Mouse (Mus musculus) stomach, adult 2 months (tissue): Measurements from ENCODE around the gene Btbd35f20. TPM values are rescaled to one million over a fixed set of nuclear protein-coding genes. Genes with fewer than 3 reads are reported as not detected.

Source experiments
- polyA plus RNA-seq: library from polyadenylated mRNA; depleted of rRNA; stranded (reverse); fragments of >200 nt; gene quantifications from 2 replicates; pipeline ENCODE4 v1.2.3, GENCODE M21; 2012; rRNA removed

Gene Btbd35f20
- not detected in 2 replicates for polyA plus RNA-seq

DNA sequence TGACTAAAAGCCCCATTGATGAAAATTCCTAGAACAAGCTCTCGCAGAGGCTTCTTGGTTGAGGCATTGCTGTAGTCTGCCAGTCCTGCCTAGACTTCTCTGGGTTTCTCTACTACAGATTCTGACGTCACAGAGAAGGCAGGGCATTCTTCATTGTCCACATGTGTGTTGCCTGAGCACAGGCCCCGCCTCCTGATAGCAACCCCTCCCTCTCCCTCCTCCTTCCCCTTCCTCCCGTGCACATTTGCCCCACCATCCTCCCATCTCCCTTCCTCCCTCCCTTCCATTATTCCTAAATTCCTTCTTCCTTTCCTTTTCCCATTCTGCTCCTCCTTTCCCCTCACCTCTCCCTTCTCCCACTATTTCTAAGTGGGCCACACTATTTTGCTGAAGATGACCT lies at the start of gene Btbd35f20:
Gene Btbd35f20, minus strand, starts transcription at position 101 of the 400 bp plus-strand sequence.

Other genes starting within 250 kb of the Btbd35f20 start
- not detected in 2 replicates for gene Btbd35f28, start 94.7 kb downstream of the Btbd35f20 start, polyA plus RNA-seq
- not detected in 2 replicates for gene Btbd35f17, start 79.4 kb upstream of the Btbd35f20 start, polyA plus RNA-seq